Mouse (Mus musculus): ENCODE results near the gene Tbx2. TPM values are rescaled to one million over a fixed set of nuclear protein-coding genes. Genes with fewer than 3 reads are reported as not detected.

Tbx2 gene
- polyA plus RNA-seq, 1 experiment, result 8.9 TPM

GRCm38 (mm10) chr11:85835753-85836522 is 3.6 kb downstream of the Tbx2 start:
- peak; percentile 53 for DNase-seq (ENCODE audit: low read depth)
- TF ChIP-seq POLR2A (IDR thresholded peaks at IDR 0.05; ENCODE audit: borderline replicate concordance, extremely low read depth, insufficient read depth, insufficient read length, poor library complexity, severe bottlenecking), result no peak

GRCm38 (mm10) chr11:85836523-85837290 is 4.4 kb downstream of the Tbx2 start:
- no peak for DNase-seq (ENCODE audit: low read depth)
- TF ChIP-seq POLR2A (IDR thresholded peaks at IDR 0.05; ENCODE audit: borderline replicate concordance, extremely low read depth, insufficient read depth, insufficient read length, poor library complexity, severe bottlenecking) (no peak), CTCF (IDR thresholded peaks at IDR 0.05; ENCODE audit: borderline replicate concordance, extremely low read depth, insufficient read depth, insufficient read length) (no peak)

GRCm38 (mm10) chr11:85837291-85837647 is 4.9 kb downstream of the Tbx2 start:
- no peak for TF ChIP-seq CTCF (IDR thresholded peaks at IDR 0.05; ENCODE audit: borderline replicate concordance, extremely low read depth, insufficient read depth, insufficient read length)
- no peak for DNase-seq (ENCODE audit: low read depth)

- TF ChIP-seq CTCF (IDR thresholded peaks at IDR 0.05; ENCODE audit: borderline replicate concordance, extremely low read depth, insufficient read depth, insufficient read length) (no peak), POLR2A (IDR thresholded peaks at IDR 0.05; ENCODE audit: borderline replicate concordance, extremely low read depth, insufficient read depth, insufficient read length, poor library complexity, severe bottlenecking) (no peak)
- DNase-seq (ENCODE audit: low read depth), result no peak
These were observed 5.5 kb downstream of the Tbx2 start for GRCm38 (mm10) chr11:85837648-85838423.

DNA sequence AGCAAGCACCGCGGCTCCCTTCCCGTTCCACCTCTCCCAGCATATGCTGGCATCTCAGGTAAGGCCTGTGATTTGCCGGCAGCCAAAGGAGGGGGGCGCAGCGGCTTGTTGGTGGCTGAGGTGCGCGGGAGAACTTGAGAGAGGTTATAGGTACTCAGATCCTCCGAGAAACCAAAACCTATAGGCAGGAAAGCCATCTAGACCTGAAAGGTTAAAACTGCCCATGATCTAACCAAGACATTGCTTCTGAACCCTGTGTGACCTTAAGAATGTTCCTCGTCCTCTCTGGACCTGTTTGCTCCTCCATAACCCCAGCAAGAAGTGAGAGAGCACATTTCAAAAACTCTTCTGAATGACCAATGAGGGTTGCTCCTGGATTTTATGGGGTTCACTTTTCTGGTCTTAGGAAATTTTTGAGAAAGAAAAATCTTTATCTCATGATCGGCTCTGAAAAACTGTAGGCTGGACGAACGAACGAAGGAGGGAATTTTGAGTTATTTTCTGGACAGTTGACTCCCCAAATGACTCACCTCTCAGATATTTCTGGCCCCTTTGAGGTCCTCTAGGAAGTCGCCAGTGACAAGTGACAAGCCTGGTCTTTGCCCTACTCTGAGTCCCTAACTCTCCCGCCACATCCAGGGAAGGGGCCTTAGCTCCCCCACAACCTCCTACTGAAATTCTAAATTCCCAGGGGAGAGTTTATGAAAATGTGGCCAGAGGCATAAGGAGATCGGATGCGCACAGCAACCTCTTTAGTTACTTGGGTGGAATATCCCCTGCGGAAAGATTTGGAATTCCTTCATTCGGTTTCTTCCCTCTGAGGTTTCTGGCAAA is 6.3 kb downstream of the Tbx2 start:
- TF ChIP-seq POLR2A (IDR thresholded peaks at IDR 0.05; ENCODE audit: borderline replicate concordance, extremely low read depth, insufficient read depth, insufficient read length, poor library complexity, severe bottlenecking) (no peak), CTCF (IDR thresholded peaks at IDR 0.05; ENCODE audit: borderline replicate concordance, extremely low read depth, insufficient read depth, insufficient read length) (no peak)
- no peak for DNase-seq (ENCODE audit: low read depth)

- TF ChIP-seq CTCF (IDR thresholded peaks at IDR 0.05; ENCODE audit: borderline replicate concordance, extremely low read depth, insufficient read depth, insufficient read length), result no peak
- TF ChIP-seq POLR2A (IDR thresholded peaks at IDR 0.05; ENCODE audit: borderline replicate concordance, extremely low read depth, insufficient read depth, insufficient read length, poor library complexity, severe bottlenecking), result no peak
- no peak for DNase-seq (ENCODE audit: low read depth)
These were observed 7.1 kb downstream of the Tbx2 start for GRCm38 (mm10) chr11:85839258-85840030.

DNA sequence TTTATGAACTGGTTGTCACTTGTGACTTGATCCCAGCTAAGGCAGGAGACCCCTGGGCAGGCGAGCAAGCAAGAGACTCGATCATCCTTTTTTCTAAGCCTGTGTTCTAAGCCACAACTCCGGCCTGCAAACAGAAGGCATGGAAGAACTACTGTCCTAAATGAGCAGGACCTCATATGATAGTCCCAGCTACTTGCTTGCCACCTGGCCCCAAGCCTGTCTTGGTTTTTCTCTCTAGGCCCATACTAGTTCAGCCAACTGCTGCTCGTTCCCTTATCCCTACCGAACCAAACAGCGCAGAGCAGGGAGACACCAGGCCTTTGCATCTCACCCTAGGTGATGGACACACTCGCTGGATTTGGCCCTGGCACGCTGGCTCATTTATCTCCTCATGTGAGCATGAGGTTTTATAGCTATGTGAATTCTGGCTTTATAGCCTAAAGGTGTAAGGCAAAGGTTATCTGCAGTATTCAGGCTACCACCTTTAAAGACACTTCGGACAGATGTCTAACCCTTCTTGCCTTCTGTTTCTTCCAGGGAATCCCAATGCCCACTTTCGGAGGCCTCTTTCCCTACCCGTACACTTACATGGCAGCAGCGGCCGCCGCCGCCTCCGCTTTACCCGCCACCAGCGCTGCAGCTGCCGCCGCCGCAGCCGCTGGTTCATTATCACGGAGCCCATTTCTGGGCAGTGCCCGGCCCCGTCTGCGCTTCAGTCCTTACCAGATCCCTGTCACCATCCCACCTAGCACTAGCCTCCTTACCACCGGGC is 7.9 kb downstream of the Tbx2 start:
- no peak for TF ChIP-seq POLR2A (IDR thresholded peaks at IDR 0.05; ENCODE audit: borderline replicate concordance, extremely low read depth, insufficient read depth, insufficient read length, poor library complexity, severe bottlenecking)
- no peak for TF ChIP-seq CTCF (IDR thresholded peaks at IDR 0.05; ENCODE audit: borderline replicate concordance, extremely low read depth, insufficient read depth, insufficient read length)
- peak; percentile 48 for DNase-seq (ENCODE audit: low read depth)

- DNase-seq (ENCODE audit: low read depth), result no peak
- no peak for TF ChIP-seq CTCF (IDR thresholded peaks at IDR 0.05; ENCODE audit: borderline replicate concordance, extremely low read depth, insufficient read depth, insufficient read length)
These were observed 8.4 kb downstream of the Tbx2 start for GRCm38 (mm10) chr11:85840803-85841145.

GRCm38 (mm10) chr11:85841211-85841681 is 8.9 kb downstream of the Tbx2 start:
- no peak for DNase-seq (ENCODE audit: low read depth)

GRCm38 (mm10) chr11:85841980-85842379 is 9.6 kb downstream of the Tbx2 start:
- no peak for TF ChIP-seq POLR2A (IDR thresholded peaks at IDR 0.05; ENCODE audit: borderline replicate concordance, extremely low read depth, insufficient read depth, insufficient read length, poor library complexity, severe bottlenecking)
- peak; percentile 80 for TF ChIP-seq CTCF (IDR thresholded peaks at IDR 0.05; ENCODE audit: borderline replicate concordance, extremely low read depth, insufficient read depth, insufficient read length)
- peak; percentile 83 for DNase-seq (ENCODE audit: low read depth)

More at GRCm38 (mm10) chr11:85841211-85841681, 8.9 kb downstream of the Tbx2 start:
- TF ChIP-seq CTCF (IDR thresholded peaks at IDR 0.05; ENCODE audit: borderline replicate concordance, extremely low read depth, insufficient read depth, insufficient read length) (peak; percentile 6; the same call in 1 of the 2 replicates), POLR2A (IDR thresholded peaks at IDR 0.05; ENCODE audit: borderline replicate concordance, extremely low read depth, insufficient read depth, insufficient read length, poor library complexity, severe bottlenecking) (no peak)
